Mouse (Mus musculus): ENCODE measurements at regions not wholly inside any gene's neighbourhood (a gene's known extent, or its start where the extent isn't known, plus 50 kb on each side); places are given as distances from the start of the nearest gene placed in this dataset.

GRCm38 (mm10) chr16:95929700-95930435, 60.9 kb downstream of the Psmg1 start:
- no peak overlapping the region for H3K9ac ChIP-seq (ENCODE audit: low read length)
- ATAC-seq (ENCODE audit: insufficient read depth, low FRiP score, low TSS enrichment) (no peak), DNase-seq (ENCODE audit: low spot score) (no peak)
- H3K9me3 ChIP-seq (ENCODE audit: control insufficient read depth, low read length), result no peaks in the 10 kb centered on the region
- no peak overlapping the region for H3K27ac ChIP-seq (ENCODE audit: low read depth, low read length)
- no peak overlapping the region for H3K4me3 ChIP-seq (ENCODE audit: low read depth, low read length)
- H3K4me1 ChIP-seq (ENCODE audit: control insufficient read depth, insufficient read depth, low read length), result no peaks in the 10 kb centered on the region
- H3K27me3 ChIP-seq (ENCODE audit: control insufficient read depth, insufficient read depth, low read length), result no peaks in the 10 kb centered on the region
- 76% methylated on average over 14 of the region's 14 CpGs for WGBS
- H3K36me3 ChIP-seq (ENCODE audit: control insufficient read depth, insufficient read depth, low read length), result no peaks in the 10 kb centered on the region
- no peak overlapping the region for H3K4me2 ChIP-seq (ENCODE audit: low read depth)

DNA sequence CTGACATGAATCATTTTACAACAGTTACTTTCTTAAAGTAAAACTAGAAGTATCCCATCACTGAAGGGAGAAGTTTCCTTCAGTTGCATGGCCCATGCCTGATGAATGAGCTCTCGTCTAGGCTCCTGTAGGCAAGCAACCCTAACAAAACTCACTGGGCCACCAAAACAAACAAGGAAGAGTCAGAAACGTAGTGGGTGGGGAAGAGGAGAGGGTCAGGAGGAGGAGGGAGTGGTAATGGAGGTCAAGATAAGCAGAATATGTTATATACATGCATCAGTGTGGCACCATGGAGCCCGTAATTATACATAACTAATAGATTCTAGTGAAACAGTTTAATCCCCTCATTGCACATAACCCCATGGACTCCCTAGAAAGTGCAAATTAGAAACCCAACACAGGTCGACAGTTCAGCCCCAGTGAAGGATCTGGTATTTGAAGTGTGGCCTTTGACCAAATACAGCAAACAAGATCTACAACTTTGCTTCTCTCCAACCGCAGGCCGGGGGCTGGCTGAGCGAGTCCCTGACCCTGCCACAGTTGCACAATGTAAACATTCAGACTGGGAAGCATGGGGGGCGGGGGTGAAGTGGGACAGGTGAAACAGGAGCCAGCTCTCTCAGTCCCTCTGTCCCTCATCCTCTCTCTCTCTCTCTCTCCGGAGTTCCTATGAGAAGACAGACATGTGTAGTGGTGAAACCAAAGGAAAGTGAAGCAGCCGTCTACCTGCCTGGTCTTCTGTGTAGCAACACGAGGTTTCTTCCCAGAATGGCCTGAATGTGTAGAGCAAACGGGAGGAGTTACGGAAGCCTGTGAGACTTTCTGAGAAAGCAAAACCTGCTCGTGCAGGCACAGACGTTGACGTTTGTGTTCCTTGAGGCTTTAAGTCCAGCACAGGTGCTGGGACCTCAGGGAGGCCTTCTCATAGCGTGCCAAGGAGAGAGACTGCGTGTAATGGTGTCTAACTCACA, 62.2 kb downstream of the Psmg1 start:
- Histone ChIP-seq H3K27me3 (ENCODE audit: control insufficient read depth, insufficient read depth, low read length) (no peaks in the 10 kb centered on the region), H3K9ac (ENCODE audit: low read length) (no peak overlapping the region), H3K4me1 (ENCODE audit: control insufficient read depth, insufficient read depth, low read length) (no peaks in the 10 kb centered on the region), H3K4me2 (ENCODE audit: low read depth) (no peak overlapping the region), H3K27ac (ENCODE audit: low read depth, low read length) (no peak overlapping the region), H3K4me3 (ENCODE audit: low read depth, low read length) (no peak overlapping the region), H3K9me3 (ENCODE audit: control insufficient read depth, low read length) (no peaks in the 10 kb centered on the region), H3K36me3 (ENCODE audit: control insufficient read depth, insufficient read depth, low read length) (no peaks in the 10 kb centered on the region)
- DNase-seq (ENCODE audit: low spot score), result no peak
- 69% methylated on average over 18 of the region's 18 CpGs for WGBS
- no peak for ATAC-seq (ENCODE audit: insufficient read depth, low FRiP score, low TSS enrichment)

GRCm38 (mm10) chr16:95926558-95926957, 64.2 kb downstream of the Psmg1 start:
- H3K4me2 ChIP-seq (ENCODE audit: low read depth), result no peak overlapping the region
- ATAC-seq (ENCODE audit: insufficient read depth, low FRiP score, low TSS enrichment) (no peak), DNase-seq (ENCODE audit: low spot score) (no peak)
- H3K9me3 ChIP-seq (ENCODE audit: control insufficient read depth, low read length), result no peaks in the 10 kb centered on the region
- 84% methylated on average over 6 of the region's 6 CpGs for WGBS
- no peaks in the 10 kb centered on the region for H3K4me1 ChIP-seq (ENCODE audit: control insufficient read depth, insufficient read depth, low read length)
- no peak overlapping the region for H3K27ac ChIP-seq (ENCODE audit: low read depth, low read length)
- H3K36me3 ChIP-seq (ENCODE audit: control insufficient read depth, insufficient read depth, low read length), result no peaks in the 10 kb centered on the region
- no peak overlapping the region for H3K4me3 ChIP-seq (ENCODE audit: low read depth, low read length)
- no peaks in the 10 kb centered on the region for H3K27me3 ChIP-seq (ENCODE audit: control insufficient read depth, insufficient read depth, low read length)
- no peak overlapping the region for H3K9ac ChIP-seq (ENCODE audit: low read length)

GRCm38 (mm10) chr16:95924716-95925115, 66.0 kb downstream of the Psmg1 start:
- WGBS, result 65% methylated on average over 8 of the region's 8 CpGs
- H3K9ac ChIP-seq (ENCODE audit: low read length), result no peak overlapping the region
- no peak overlapping the region for H3K4me3 ChIP-seq (ENCODE audit: low read depth, low read length)
- H3K27me3 ChIP-seq (ENCODE audit: control insufficient read depth, insufficient read depth, low read length), result no peaks in the 10 kb centered on the region
- DNase-seq (ENCODE audit: low spot score) (no peak), ATAC-seq (ENCODE audit: insufficient read depth, low FRiP score, low TSS enrichment) (no peak)
- no peaks in the 10 kb centered on the region for H3K4me1 ChIP-seq (ENCODE audit: control insufficient read depth, insufficient read depth, low read length)
- no peaks in the 10 kb centered on the region for H3K9me3 ChIP-seq (ENCODE audit: control insufficient read depth, low read length)
- no peak overlapping the region for H3K27ac ChIP-seq (ENCODE audit: low read depth, low read length)
- no peaks in the 10 kb centered on the region for H3K36me3 ChIP-seq (ENCODE audit: control insufficient read depth, insufficient read depth, low read length)
- no peak overlapping the region for H3K4me2 ChIP-seq (ENCODE audit: low read depth)

- Histone ChIP-seq H3K9me3 (ENCODE audit: control insufficient read depth, low read length) (no peaks in the 10 kb centered on the region), H3K36me3 (ENCODE audit: control insufficient read depth, insufficient read depth, low read length) (no peaks in the 10 kb centered on the region), H3K4me1 (ENCODE audit: control insufficient read depth, insufficient read depth, low read length) (no peaks in the 10 kb centered on the region), H3K27me3 (ENCODE audit: control insufficient read depth, insufficient read depth, low read length) (no peaks in the 10 kb centered on the region), H3K4me3 (ENCODE audit: low read depth, low read length) (no peak overlapping the region), H3K4me2 (ENCODE audit: low read depth) (no peak overlapping the region), H3K27ac (ENCODE audit: low read depth, low read length) (no peak overlapping the region), H3K9ac (ENCODE audit: low read length) (no peak overlapping the region)
- 87% methylated on average over 7 of the region's 7 CpGs for WGBS
- ATAC-seq (ENCODE audit: insufficient read depth, low FRiP score, low TSS enrichment) (no peak), DNase-seq (ENCODE audit: low spot score) (no peak)
Observed at GRCm38 (mm10) chr16:95923991-95924390, 66.8 kb downstream of the Psmg1 start.

- ATAC-seq (ENCODE audit: insufficient read depth, low FRiP score, low TSS enrichment) (no peak), DNase-seq (ENCODE audit: low spot score) (no peak)
- Histone ChIP-seq H3K36me3 (ENCODE audit: control insufficient read depth, insufficient read depth, low read length) (no peaks in the 10 kb centered on the region), H3K27me3 (ENCODE audit: control insufficient read depth, insufficient read depth, low read length) (no peaks in the 10 kb centered on the region), H3K4me2 (ENCODE audit: low read depth) (no peak overlapping the region), H3K9me3 (ENCODE audit: control insufficient read depth, low read length) (no peaks in the 10 kb centered on the region), H3K9ac (ENCODE audit: low read length) (no peak overlapping the region), H3K27ac (ENCODE audit: low read depth, low read length) (no peak overlapping the region), H3K4me3 (ENCODE audit: low read depth, low read length) (no peak overlapping the region), H3K4me1 (ENCODE audit: control insufficient read depth, insufficient read depth, low read length) (no peaks in the 10 kb centered on the region)
- 85% methylated on average over 9 of the region's 9 CpGs for WGBS
Observed at GRCm38 (mm10) chr16:95922369-95922934, 68.3 kb downstream of the Psmg1 start.

DNA sequence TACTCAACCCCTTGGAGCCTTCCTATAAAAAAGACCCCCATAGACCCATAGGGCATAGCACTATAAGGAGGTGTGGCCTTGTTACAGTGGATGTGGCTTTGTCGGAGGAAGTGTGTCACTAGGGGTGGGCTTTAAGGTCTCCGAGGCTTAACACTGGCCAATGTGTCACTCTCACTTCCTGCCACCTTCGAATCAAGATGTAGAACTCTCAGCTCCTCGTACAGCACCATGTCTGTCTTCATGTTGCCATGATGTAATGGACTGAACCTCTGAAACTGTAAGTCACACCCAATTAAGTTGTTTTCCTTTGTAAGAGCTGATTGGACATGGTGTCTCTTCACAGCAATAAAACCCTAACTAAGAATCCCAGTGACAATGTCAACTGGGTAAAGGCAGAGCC, 69.6 kb downstream of the Psmg1 start:
- no peaks in the 10 kb centered on the region for H3K4me1 ChIP-seq (ENCODE audit: control insufficient read depth, insufficient read depth, low read length)
- no peak overlapping the region for H3K9ac ChIP-seq (ENCODE audit: low read length)
- no peak overlapping the region for H3K4me3 ChIP-seq (ENCODE audit: low read depth, low read length)
- no peaks in the 10 kb centered on the region for H3K36me3 ChIP-seq (ENCODE audit: control insufficient read depth, insufficient read depth, low read length)
- H3K27me3 ChIP-seq (ENCODE audit: control insufficient read depth, insufficient read depth, low read length), result no peaks in the 10 kb centered on the region
- DNase-seq (ENCODE audit: low spot score) (no peak), ATAC-seq (ENCODE audit: insufficient read depth, low FRiP score, low TSS enrichment) (no peak)
- WGBS, result 78% methylated on average over 4 of the region's 4 CpGs
- no peak overlapping the region for H3K4me2 ChIP-seq (ENCODE audit: low read depth)
- H3K27ac ChIP-seq (ENCODE audit: low read depth, low read length), result no peak overlapping the region
- H3K9me3 ChIP-seq (ENCODE audit: control insufficient read depth, low read length), result no peaks in the 10 kb centered on the region

DNA sequence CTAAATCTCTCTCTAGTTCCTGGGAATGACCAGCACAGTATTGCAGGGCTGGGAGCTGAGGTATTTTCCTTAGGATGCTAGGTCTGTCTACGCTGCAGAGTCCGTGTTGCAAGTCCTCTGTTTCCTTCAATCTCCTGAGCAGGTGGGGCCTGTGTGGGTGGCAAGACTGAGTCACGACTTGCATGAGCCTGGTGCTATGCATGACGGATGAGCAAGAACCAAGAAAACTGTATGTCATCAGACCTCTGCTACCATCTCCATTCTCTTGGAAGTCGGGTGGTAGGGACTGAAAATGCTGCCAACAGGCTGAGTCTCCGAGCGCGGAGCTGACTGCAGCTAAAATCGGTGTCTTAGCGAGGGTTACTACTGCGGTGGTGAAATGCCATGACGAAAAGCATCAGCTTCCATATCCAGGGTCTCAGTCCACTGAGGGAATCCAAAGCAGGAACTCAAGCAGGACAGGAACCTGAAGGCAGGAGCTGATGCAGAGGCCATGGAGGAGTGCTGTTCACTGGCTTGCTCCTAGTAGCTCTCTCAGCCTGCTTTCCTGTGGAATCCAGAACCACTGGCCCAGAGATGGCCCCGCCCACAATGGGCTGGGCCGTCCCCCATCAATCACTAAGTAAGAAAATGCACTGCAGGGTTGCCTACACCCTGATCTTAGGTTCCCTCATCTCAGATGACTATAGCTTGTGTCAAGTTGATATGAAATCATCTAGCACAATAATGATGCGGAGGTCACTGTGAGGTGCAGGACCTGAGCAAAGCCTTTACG, 71.9 kb downstream of the Psmg1 start:
- H3K9ac ChIP-seq (ENCODE audit: low read length), result no peak overlapping the region
- no peaks in the 10 kb centered on the region for H3K36me3 ChIP-seq (ENCODE audit: control insufficient read depth, insufficient read depth, low read length)
- no peak overlapping the region for H3K4me2 ChIP-seq (ENCODE audit: low read depth)
- H3K4me1 ChIP-seq (ENCODE audit: control insufficient read depth, insufficient read depth, low read length), result no peaks in the 10 kb centered on the region
- no peak overlapping the region for H3K4me3 ChIP-seq (ENCODE audit: low read depth, low read length)
- H3K27ac ChIP-seq (ENCODE audit: low read depth, low read length), result no peak overlapping the region
- no peaks in the 10 kb centered on the region for H3K27me3 ChIP-seq (ENCODE audit: control insufficient read depth, insufficient read depth, low read length)
- ATAC-seq (ENCODE audit: insufficient read depth, low FRiP score, low TSS enrichment), result no peak
- DNase-seq (ENCODE audit: low spot score), result no peak
- H3K9me3 ChIP-seq (ENCODE audit: control insufficient read depth, low read length), result no peaks in the 10 kb centered on the region
- WGBS, result 90% methylated on average over 16 of the region's 16 CpGs
